25 mouse cellular contexts compared by ENCODE assay signal in the genomic region with DNA sequence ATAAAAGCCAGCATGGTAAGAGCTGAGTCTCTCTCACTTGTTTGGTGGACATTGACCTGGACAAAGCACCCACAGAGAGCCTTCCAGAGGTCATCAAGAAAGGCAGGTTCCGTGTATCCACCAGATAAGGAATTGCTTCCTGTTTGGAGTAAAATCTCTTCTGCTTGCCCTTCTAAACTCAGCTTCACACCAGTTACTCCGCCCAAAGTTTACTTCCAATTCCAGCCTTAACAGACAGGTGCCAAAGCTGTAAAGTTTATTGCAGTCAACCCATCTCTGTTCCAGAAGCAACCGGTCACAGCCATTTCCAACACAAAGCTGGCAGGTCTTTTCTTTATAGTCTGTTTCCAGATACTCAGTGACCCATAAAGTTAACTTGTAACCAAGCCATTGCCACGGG.
DNase-seq lines count a peak whose midpoint lies in the region; ATAC-seq lines count a peak whose summit lies in the region.
"Had no signal": no experiment of that assay in that cellular context is flagged by ENCODE, and none has a peak within 500 bp of the region (broad histone marks: within the 10 kb centered on the region; RNA-seq: fewer than 3 reads in every experiment).

No protein-coding gene starts in this region.

- H3K4me2 ChIP-seq in intestine, embryonic 15.5 days (replicated peaks) = 0 out of 2 replicates have a peak overlapping the region, but pooled peaks have one; percentile 6
- H3K4me2 ChIP-seq: hindbrain, embryonic 14.5 days; liver, embryonic 12.5 days; midbrain, embryonic 12.5 days had no signal

- DNase-seq in adrenal gland, adult 2 months = peak; percentile 6
- DNase-seq in adrenal gland, postnatal 4 days (ENCODE audit: low spot score in 2 of 2) = no peak
- peak; percentile 75 for DNase-seq in kidney, adult 9 months
- peak; percentile 37 to 57 for DNase-seq in kidney, postnatal 25 days
- DNase-seq in cerebellum, postnatal 10 days = no peak
- no peak for DNase-seq in urinary bladder, postnatal 10 days (ENCODE audit: low spot score)
- no peak for DNase-seq in left cerebral cortex, adult 9 months (ENCODE audit: low spot score in 2 of 2)
- DNase-seq: adrenal gland, postnatal 25 days; cerebellum, adult 11 months; cerebellum, postnatal 14 days; forebrain, postnatal 0 days; gastrocnemius, postnatal 14 days; heart, postnatal 4 days; left cerebral cortex, postnatal 4 days; lung, adult 18-20 months; lung, postnatal 14 days; right cerebral cortex, postnatal 25 days; thymus, postnatal 14 days had no signal

- H3K4me1 ChIP-seq in intestine, embryonic 15.5 days (replicated peaks) = peaks cover 13% of the 10 kb centered on the region

- WGBS in intestine, embryonic 15.5 days = 30% methylated on average over 4 of the region's 4 CpGs

- peak overlapping the region; percentile 24; the same call in 1 of the 2 replicates for H3K27ac ChIP-seq in intestine, embryonic 15.5 days
- H3K27ac ChIP-seq: forebrain, embryonic 10.5 days; heart, embryonic 10.5 days; hindbrain, embryonic 14.5 days; liver, embryonic 12.5 days; midbrain, embryonic 12.5 days had no signal

- ATAC-seq in intestine, embryonic 15.5 days = peak; percentile 17
- ATAC-seq: forebrain, postnatal 0 days; inflammation-experienced regulatory T-cells, adult 6 months; liver, embryonic 12.5 days had no signal

- no peak overlapping the region for H3K9ac ChIP-seq in intestine, embryonic 15.5 days
- H3K9ac ChIP-seq: forebrain, postnatal 0 days; hindbrain, embryonic 14.5 days; liver, embryonic 12.5 days; midbrain, embryonic 12.5 days had no signal

- H3K36me3 ChIP-seq in intestine, embryonic 15.5 days = no peaks in the 10 kb centered on the region
- H3K36me3 ChIP-seq: forebrain, embryonic 10.5 days; heart, embryonic 10.5 days; liver, embryonic 12.5 days; midbrain, embryonic 12.5 days had no signal

- H3K9me3 ChIP-seq in intestine, embryonic 15.5 days = no peaks in the 10 kb centered on the region
- H3K9me3 ChIP-seq: forebrain, embryonic 10.5 days; heart, embryonic 10.5 days; liver, embryonic 12.5 days; midbrain, embryonic 12.5 days had no signal

- no peak overlapping the region for H3K4me3 ChIP-seq in intestine, embryonic 15.5 days (replicated peaks)
- H3K4me3 ChIP-seq: forebrain, embryonic 10.5 days; heart, embryonic 10.5 days; liver, embryonic 12.5 days; midbrain, embryonic 12.5 days had no signal

- H3K27me3 ChIP-seq in intestine, embryonic 15.5 days (replicated peaks) = no peaks in the 10 kb centered on the region

Comparison
In these comparisons a context has a peak if more than half of its experiments do, and no peak if none do; other contexts are left out.
1. DNase-seq: peak in adrenal gland, adult 2 months (single experiment), kidney, adult 9 months (single experiment) and kidney, postnatal 25 days (2 of 2); none in adrenal gland, postnatal 4 days (0 of 2), cerebellum, postnatal 10 days (0 of 2), urinary bladder, postnatal 10 days (single experiment) and left cerebral cortex, adult 9 months (0 of 2).